Mouse (Mus musculus): ENCODE results near the gene Igsf8. TPM values are rescaled to one million over a fixed set of nuclear protein-coding genes. Genes with fewer than 3 reads are reported as not detected.

Gene Igsf8
- total RNA-seq, 2 experiments from 2014 or later = 7.6 to 10.6 TPM

DNA sequence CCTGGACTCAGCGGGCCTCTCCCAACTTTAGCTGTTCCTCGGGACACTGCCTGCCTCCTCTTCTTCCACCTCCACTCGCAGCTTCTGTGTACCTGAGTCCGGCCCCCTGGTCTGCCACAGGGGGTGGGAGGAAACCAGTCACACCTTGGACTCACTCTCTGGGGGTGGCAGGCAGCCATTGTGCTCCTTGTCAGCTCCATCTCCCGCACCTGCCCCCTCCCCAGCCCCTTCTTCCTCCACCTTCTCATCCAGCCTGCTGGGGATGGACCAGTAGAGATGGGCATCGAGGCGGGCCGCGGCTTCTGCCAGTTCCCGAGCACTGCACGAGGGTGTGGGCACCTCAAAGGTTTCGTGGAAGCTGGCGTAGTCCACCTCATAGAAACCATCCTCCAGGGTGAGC lies 61.3 kb downstream of the Igsf8 start:
- DNase-seq (ENCODE audit: low spot score) = no peak

DNA sequence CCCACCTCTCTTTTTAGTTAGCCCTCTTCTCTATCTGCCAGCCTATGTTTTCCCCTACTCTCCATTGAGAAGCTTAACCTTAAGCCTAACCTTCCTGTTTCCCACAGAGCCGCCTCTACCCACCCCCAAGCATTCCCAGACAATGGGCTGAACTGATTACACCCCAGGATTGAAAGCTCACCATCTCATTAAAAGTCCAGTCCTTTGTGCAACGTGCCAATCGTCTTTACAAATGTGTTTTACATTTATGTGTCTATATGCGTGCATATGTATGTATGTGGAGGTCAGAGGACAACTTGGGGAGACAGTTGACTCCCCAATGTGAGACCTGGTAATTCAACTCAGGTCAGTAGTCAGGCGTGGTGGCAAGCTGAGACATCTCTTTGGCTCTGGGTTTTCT lies 61.9 kb downstream of the Igsf8 start:
- no peak for DNase-seq (ENCODE audit: low spot score)

DNA sequence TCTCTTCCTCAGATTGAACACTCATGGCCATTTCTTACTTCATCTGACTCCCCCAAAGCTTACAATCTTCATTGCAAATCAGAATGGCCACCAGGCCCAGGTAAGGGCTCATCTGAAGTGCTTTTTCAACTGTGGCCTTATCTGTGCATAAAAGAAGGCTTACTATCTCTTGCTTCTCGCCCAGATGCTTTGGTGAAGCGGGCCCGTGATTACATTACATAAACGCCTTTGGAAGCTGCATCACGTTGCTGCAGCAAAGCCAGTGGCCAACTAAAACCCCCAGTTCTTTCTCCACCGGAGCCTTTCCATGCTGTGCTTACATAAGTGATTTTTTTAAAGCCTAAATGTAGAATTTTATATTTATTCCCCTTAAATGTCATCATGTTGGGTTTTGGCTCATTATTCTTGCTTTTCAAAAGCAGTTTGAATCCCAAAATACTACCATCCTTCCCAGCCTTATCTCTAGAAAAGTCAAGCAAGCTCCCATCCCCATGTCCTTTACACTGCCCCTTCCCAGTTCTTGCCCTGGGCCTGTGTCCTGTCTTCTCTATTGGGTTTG lies 62.4 kb downstream of the Igsf8 start:
- DNase-seq (ENCODE audit: low spot score) = no peak

DNA sequence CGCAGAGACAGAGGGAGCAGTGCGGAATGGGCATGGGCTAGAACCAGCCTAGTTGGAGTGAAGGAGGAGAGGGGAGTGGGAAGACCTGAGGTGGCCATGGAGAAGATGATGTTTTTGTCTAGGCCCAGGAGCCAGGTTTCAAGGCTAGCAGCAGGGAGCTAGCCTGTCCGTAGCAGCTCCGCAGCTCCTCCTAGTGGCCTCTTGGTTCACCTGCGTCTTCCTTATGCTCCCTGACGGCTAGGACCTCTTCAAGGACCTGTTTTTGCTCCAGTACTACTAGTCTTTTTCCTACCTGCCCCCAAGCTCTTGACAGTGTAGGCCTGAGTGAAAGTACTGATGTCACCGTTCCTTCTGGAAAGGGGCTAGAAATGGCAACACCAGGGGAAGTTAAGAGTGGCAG lies 63.3 kb downstream of the Igsf8 start:
- DNase-seq (ENCODE audit: low spot score) = peak; percentile 73

DNA sequence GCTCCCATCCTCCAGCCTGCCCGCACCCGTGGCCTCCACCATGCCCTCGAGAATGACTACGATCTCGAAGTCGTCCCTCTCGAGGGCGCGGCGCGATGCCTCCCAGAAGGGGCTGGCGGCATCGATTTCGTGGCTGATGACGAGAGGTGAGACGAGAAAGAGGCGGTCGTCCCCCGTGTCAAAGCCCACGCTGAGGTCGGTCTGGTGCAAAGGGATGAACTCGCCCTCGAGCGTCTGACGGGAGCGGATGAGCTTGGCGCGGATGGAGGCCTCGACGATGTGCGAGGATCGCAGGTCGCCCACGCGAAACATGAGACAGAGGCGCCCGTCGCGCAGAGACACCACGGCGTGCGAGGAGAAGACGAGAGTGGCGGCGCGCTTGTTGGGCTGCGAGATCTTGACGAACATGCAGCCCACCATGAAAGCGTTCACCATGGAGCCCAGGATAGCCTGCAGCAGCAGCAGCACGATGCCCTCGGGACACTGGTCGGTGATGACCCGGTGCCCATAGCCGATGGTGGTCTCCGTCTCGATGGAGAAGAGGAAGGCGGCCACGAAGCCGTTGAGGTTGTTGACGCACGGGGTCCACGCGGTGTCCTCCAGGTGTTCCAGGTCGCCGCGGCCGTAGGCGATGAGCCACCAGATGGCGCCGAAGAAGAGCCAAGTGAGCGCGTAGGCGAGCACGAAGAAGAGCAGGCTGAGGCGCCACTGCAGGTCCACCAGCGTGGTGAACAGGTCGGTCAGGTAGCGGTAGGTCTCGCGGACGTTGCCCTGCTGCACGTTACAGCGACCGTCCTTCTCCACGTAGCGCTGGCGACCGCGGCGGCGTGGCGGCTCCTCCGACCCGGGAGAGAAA lies 64.5 kb downstream of the Igsf8 start:
- DNase-seq (ENCODE audit: low spot score) = peak; percentile 65

DNA sequence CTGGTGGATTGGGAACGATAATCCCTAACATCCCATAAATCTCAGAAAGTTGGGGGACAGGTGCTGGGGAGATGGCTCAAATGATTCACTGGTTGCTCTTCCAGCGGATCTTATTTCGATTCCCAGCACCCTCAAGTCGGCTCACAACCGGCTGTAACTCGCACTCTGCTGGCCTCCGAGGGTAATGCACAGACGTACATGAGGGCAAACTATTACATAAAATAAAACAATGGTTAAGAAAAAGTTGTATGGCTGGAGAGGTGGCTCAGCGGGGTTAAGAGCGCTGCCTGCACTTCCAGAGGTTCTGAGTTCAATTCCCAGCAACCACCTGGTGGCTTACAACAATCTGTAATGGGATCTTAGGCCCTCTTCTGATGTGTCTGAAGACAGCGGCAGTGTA lies 65.2 kb downstream of the Igsf8 start:
- no peak for DNase-seq (ENCODE audit: low spot score)

DNA sequence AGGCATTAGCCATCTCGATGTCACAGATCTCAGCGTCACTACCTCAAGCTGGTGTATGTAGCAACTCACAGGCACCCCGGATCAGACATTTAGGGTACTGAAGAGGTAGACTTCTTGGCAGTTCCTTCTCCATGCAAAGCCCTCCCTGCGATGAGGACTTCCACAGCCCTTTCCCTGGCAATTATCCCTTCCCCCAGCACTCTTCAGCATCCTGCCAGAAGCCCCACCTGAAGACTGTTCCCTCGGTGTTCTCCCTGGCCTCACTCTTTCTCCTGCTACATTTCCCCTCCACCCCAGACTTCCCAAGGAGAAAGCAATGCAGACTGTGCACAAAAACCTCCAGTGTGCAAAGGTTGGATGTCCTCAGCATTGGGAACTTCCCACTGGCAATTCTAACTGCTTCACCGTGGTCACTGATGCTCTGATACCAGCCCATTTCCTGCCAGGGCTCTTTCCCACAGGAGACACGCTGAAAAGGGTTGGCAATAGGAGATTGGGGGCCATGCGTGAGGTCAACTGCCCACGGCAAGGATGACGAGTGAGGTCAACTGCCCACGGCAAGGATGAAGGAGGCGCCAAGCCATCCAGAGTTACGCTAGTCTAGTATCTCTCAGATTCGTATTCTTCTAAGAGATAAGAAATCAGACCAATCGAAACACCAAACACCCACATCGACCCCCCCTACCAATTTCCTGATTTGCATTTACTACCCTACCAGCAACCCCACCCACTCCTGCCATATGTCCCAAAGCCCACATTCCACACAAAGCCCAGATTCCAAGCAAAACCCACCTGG lies 66.0 kb downstream of the Igsf8 start:
- no peak for DNase-seq (ENCODE audit: low spot score)

DNA sequence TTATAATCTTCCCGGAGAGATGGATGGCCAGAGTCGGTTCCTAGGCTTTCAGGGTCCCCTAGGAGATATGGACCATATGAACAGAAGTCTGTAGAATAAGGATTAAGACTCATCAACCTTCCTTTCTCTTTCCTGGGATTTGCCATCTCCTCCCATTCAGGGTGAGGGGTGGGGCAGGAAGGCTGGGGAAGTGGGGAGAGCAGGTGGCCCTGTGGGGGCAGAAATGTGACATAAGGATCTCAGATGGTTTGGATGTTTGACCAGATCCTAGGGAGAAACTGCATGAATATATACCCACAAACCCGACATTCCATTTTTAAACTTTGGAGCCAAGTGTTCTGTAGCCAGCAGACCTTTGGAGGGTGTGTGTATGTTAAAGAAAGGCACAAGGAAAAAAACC lies 66.6 kb downstream of the Igsf8 start:
- DNase-seq (ENCODE audit: low spot score) = no peak

DNA sequence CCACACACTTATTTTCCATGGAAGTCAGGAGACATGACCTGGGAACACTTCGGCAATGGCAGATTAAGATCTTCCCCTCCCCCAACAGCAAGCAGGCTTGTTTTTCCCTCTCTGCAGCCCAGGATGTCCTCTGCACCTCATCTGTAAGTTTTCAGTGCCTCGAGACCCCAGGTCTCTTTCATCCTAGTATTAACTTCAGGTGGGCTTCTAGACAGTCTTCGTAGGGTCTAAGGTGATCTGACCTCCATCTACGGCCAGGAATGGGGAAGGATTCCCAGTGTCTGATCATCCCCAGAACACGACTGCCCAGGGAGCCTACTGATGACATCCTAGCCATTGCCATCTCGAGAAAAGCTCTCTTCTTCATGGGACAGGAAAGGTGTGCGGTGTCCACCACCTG lies 67.0 kb downstream of the Igsf8 start:
- no peak for DNase-seq (ENCODE audit: low spot score)

DNA sequence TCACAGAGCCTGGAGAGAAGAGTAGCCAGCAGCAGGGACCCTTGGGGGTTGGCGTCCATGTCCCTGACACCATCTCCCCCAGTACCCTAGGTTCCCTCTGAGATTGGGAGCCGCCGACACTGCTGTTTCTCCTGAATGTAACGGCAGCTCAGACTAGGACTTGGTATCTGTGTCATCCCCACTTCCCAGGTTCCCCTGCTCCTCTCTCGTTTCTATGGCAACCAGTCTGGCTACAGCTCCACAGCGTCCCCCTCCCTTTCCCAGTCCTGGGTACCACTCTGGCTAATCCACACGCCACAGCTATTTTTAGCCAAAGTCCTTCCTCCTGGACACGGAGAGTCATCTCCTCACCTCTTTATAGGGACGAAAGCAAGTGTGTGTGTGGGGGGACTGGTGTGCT lies 67.7 kb downstream of the Igsf8 start, which contains the start of gene Kcnj9:
Gene Kcnj9, minus strand, starts transcription at position 188 of the 400 bp plus-strand sequence.
- no peak for DNase-seq (ENCODE audit: low spot score)

DNA sequence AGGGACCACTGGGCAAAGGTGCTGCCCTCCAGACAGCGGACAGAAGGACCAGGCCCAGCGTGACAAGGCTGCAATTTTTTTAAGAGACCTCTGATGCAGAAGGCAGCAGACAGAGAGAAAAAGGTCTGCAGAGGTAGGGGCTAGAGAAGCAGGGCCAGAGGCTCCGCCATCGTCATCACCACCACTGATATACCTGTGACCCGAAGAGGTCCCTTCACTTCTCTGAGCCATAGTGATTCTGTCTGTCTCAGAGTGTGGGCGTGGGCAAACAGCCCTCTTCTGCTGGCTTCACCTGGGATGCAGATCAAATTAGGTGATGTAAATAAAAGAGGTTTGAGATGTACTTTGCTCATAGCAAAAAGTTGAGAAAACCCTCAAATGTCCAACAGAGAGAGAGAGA lies 68.2 kb downstream of the Igsf8 start:
- DNase-seq (ENCODE audit: low spot score) = no peak

DNA sequence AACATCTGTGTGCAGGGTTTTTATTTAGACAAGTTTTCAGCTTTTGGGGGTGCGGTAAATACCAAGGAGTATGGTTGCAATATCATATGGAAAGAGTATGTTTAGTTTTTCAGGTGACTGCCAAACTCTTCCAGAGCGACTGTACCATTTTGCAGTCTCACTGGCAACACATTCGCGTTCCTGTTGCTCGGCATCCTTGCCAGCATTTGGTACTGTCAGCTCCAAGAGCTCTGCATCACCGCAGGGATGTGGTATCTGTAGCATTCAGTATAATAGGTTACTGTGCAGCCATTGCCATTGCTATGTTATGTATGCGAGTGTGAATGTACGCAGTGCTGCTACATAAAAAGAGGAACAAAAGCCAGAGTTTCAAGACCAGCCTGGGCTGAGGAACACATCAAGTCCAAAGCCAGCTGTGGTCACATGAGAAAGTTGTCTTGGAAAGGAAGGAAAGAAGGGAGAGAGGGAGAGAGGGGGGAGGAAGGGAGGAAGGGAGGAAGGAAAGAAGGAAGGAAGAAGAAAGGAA lies 70.0 kb downstream of the Igsf8 start:
- no peak for DNase-seq (ENCODE audit: low spot score)

DNA sequence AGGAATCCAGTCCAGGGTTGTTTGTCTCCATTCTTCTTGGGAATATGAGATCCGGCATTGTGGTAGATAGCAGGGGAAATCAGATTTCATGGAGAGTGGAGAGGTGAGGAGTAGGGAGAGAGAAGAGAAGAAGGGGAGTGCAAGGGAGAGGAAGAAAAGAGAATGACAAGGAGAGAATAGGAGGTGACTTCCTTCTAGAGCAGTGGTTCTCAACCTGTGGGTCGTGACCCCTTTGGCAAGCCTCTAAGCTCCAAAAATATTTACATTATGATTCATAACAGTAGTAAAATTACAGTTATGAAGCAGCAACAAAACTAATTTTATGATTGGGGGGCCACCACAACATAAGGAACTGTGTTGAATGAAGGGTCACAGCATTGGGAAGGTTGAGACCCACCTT lies 71.5 kb downstream of the Igsf8 start:
- no peak for DNase-seq (ENCODE audit: low spot score)

DNA sequence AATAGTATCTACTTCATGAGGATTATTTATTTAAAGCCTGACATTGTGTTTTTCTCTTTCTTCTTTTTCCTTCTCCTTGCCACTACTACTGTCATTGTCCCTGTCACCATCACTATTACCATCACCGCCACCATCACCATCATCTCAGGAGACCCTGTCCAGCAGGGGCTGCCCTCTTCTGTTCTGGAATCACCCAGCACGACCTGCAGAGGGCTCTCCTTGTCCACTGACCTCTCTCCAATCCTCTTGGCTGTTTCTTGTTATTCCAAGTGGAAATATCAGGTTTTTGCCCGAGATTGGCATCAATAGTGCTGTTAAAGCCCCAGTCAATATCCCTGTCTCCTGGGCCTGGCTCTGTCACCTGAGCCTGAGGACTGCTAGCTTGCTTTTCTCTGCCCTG lies 72.1 kb downstream of the Igsf8 start:
- DNase-seq (ENCODE audit: low spot score) = no peak

DNA sequence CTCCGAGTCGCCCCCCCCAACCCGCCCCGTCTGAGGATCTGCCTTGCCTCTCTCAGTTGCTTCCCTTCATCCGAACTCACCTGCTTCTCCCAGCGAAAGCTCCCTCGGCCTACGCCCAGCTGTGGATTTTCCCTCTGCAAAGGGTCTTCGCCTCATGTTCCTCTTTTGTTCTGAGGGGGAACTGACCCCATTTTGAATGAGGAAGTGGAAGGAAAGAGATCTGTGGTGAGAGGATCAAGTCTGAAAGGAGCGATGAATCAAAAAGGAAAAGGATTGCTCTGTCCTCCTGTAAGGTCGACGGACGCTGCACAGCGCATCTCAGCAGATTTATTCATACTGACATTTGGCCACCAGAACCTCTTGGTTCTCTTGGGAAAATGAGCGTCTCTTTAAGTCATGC lies 74.4 kb downstream of the Igsf8 start:
- DNase-seq (ENCODE audit: low spot score) = no peak

DNA sequence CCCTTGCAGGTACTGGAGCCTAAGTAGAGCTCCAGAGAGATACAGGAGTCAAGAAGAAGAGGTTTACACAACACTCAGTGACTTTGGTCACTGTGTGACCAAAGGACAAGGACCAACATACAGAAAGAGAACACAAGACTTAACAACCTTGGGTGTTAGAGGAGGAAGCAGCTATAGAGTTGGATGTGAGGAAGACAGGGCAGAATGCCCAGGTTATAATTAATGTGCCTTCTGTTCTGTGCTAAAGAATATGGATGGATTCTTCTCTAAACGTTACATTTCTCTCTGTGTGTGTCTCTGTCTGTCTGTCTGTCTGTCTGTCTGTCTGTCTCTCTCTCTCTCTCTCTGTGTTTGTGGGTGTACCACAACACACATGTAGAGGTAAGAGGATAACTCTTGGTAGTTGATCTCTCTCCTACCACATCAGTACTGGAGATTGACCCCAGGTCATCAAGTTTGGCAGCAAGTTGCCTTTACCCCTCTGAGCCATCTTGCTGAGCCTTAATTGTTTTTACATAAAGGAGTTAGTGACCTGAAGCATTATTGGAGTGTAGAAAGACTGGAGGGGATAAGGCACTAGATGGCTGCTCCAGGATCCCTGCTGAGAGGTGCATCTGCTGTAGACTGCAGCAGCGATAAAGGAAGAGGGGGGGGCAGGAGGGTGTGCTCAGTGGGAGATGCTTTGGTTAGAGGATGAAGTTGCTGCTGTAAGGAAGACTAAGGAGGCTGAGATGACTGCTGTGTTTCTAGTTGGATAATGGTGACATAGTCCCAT lies 76.2 kb downstream of the Igsf8 start:
- no peak for DNase-seq (ENCODE audit: low spot score)

DNA sequence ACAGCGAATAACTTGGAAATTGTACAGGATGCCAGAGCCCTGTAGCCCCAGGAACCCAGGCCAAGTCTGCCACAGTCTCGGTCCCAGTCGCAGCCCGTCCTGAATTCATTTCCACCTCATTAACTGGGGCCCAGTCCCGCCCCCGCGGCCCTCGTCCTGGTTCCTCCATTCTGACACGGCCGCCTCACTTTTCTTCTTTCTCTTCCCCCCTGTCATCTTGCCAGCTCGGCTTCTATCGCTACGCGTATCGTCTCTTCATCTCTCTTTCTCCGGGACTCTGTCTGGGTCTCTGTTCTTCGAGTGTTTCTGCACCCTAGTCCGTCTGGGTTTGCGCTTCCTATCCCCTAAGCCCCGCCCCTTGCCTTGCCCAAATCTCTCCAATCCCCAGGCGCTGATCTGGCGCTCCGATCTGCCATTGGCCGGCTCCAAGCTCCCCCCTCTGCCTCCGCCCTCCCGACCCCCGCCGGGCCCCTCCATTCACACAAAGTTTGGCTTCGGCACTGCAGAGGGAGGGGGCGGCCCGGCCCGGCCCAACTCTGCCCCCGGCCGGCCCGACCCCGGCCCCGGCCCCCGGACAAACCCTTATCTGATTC lies 79.4 kb downstream of the Igsf8 start, which contains the start of gene Kcnj10:
Gene Kcnj10, plus strand, starts transcription at position 482 of the 593 bp plus-strand sequence.
- peak; percentile 59 for DNase-seq (ENCODE audit: low spot score)

DNA sequence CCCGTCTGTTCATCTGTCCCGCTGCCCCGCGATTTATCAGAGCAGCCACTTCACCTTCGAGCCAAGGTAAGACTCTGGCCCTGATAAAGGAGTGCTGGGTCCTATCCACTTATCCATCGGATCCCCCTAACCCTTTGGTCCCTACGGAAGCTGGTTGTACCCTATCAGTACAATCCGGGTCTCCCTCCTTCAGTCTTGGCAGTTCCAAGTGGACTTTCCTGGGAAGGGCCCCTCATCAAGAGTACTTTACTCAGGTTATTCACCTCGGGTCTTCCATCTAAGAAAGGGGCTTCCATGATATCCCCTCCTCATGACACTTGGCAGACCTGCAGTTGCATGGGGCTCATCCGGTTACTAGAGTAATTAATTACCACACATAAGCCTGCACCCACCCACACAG lies 79.9 kb downstream of the Igsf8 start:
- no peak for DNase-seq (ENCODE audit: low spot score)

DNA sequence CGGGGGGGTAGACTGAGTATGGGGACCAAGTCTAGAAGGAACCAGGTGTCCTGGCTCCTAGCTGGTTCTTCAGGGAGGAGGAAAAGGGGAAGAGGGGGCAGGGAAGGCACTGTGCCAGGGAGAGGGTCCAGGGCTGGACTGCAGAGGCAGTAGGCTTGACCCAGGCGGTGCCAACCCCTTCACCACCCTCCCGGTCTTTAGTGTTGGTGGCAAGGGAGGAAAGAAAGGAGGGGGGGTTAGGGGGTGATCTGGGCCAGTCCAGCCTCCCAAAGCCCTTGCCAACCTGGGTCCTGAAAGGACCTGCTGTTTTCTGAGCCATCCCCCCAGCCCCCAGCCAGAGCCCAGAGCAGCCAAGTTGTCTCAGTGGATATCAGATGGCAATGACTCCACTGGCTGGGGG lies 81.3 kb downstream of the Igsf8 start:
- DNase-seq (ENCODE audit: low spot score) = no peak

DNA sequence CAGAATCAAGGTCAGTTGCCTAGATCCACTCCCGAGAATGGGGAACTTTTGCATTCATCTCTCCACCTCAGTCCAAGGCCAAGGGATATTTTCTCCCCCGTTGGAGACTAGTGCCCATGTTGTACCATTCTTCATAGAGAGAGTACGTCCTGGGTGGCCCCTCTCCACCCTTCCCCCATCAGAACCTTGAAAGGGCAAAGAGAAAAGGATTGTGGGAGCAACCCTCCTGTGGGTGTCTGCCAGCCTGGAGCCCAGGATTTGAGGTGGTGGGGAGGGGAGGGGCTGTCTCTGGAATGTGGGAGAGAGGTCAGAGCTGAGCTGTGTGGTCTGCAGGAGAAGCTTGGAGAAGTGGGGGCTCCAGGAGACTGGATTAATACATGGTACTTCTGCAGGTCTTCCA lies 82.5 kb downstream of the Igsf8 start:
- no peak for DNase-seq (ENCODE audit: low spot score)

DNA sequence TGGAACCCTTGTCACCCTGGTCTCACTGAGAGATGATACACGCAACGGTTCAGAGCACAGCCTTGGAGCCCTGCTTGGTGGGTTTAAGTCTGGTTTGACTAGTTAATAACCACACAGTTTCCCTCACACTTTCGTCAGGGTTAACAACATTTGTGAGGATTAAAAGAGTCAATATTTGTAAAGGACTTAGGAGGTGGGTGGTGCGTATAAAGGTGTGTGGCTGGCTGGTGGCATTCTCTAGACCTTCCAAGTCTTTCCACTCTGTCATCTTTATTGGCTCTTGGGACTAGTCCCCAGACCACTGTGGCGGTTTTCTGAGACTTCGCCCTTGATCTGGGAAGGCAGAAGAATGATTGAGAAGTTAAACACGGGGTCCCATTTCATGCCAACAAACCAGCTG lies 83.4 kb downstream of the Igsf8 start:
- DNase-seq (ENCODE audit: low spot score) = no peak

Measured in gastrocnemius, adult 18-20 months (tissue).